Mouse (Mus musculus): Measurements from ENCODE around the gene Adgrg3. TPM values are rescaled to one million over a fixed set of nuclear protein-coding genes. Genes with fewer than 3 reads are reported as not detected.

Gene Adgrg3
- polyA plus RNA-seq, 1 experiment from 2014 or later: 0.95 TPM

DNA sequence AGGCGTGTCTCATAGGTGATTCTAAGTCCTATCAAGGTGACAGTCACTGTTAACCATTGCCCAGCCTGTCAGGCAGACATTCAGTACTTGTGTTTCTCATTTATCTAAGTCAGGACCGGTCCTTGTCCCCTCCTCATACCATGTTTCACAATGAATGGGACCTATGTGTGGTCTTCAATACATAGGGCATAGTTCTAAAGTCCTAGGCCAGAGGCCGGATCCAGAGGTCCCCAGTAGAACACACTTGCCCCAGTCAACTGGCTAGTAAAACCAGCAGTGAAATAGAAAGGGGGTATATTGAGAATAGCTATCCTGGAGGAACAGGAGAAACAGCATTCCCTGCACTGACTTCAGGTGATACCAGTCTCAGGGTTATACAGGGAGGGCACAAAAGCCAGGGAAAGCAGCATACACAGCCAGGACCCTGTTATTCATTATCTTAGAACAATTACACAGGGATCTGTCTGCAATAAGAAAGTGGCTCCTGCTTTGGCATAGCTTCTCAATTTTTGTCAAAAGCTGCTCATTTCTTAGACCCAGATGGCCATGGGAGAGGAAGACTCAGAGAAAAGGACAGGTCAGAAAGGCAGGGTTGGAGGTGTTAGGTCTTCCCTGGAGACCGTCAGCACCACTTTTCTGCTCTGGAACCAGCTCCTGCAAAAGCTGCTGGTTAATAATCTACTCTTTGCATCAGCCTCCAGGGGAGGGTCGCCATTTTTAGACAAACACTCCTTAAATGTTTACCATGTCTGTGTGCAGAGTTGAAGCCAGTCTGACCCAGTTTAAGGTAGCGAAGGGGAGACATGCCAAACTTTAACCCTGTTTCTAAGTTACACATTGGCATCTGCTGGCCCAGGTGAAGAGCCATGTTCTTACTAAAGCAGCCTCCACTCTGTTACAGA is 24.6 kb downstream of the Adgrg3 start:
- Histone ChIP-seq H3K9me3 (no peaks in the 10 kb centered on the region), H3K36me3 (no peaks in the 10 kb centered on the region), H3K9ac (no peak overlapping the region), H3K4me3 (no peak overlapping the region), H3K4me2 (no peak overlapping the region), H3K27ac (replicated peaks) (no peak overlapping the region), H3K4me1 (replicated peaks) (0 out of 2 replicates have a peak, but pooled peaks cover under 1% of the 10 kb centered on the region), H3K27me3 (no peaks in the 10 kb centered on the region)
- ATAC-seq (ENCODE audit: low FRiP score, low read depth): no peak
- WGBS: 74% methylated on average over 6 of the region's 6 CpGs

DNA sequence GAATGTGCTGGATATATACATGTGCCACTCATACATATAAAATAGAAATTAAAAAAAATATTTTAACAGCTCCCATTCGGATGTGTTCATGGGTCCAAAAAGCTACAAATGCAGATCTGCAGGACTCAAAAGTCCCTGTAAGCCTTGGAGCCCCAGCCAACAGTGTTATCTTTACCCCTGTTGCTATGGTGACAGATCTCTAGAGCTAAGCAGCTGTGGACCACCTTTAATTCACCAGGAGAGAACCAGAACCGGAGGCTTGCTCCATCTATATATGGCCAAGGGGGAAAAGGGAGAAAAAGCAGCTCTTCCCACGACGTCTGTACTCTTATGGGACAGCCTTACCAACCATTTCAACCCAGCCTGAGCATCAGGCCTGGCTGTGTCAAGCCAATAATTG is 27.3 kb downstream of the Adgrg3 start:
- 58% methylated on average over 4 of the region's 4 CpGs for WGBS
- no peak for ATAC-seq (ENCODE audit: low FRiP score, low read depth)
- Histone ChIP-seq H3K27me3 (no peaks in the 10 kb centered on the region), H3K36me3 (no peaks in the 10 kb centered on the region), H3K4me3 (no peak overlapping the region), H3K9me3 (no peaks in the 10 kb centered on the region), H3K4me2 (no peak overlapping the region), H3K27ac (replicated peaks) (no peak overlapping the region), H3K9ac (no peak overlapping the region), H3K4me1 (replicated peaks) (peaks cover 10% of the 10 kb centered on the region; the same call in 1 of the 2 replicates)

DNA sequence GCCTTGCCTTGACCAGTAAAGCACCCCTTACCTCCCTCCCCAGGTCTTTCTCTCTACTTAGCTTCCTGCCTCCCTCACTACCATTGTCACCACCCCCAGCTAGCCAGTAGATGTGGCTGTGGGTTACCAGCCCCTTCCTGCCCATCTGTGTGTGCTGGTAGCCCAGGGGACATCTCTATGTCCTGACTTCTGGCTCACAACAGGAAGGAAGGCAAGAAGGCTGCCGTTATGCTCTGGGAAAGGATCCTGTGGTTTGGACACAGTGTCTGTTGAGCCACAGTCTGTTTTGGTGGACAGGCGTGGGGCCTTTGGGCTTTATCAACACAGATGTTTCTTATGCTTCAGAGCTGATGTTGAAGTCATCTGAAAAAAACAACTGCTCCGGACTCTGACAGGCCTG is 29.5 kb downstream of the Adgrg3 start:
- ATAC-seq (ENCODE audit: low FRiP score, low read depth): no peak
- H3K4me3 ChIP-seq: no peak overlapping the region
- H3K27me3 ChIP-seq: no peaks in the 10 kb centered on the region
- H3K9me3 ChIP-seq: no peaks in the 10 kb centered on the region
- no peak overlapping the region for H3K9ac ChIP-seq
- WGBS: 83% methylated on average over 3 of the region's 3 CpGs
- peaks cover 10% of the 10 kb centered on the region; the same call in 1 of the 2 replicates for H3K4me1 ChIP-seq (replicated peaks)
- no peak overlapping the region for H3K4me2 ChIP-seq
- H3K27ac ChIP-seq (replicated peaks): no peak overlapping the region
- H3K36me3 ChIP-seq: no peaks in the 10 kb centered on the region

DNA sequence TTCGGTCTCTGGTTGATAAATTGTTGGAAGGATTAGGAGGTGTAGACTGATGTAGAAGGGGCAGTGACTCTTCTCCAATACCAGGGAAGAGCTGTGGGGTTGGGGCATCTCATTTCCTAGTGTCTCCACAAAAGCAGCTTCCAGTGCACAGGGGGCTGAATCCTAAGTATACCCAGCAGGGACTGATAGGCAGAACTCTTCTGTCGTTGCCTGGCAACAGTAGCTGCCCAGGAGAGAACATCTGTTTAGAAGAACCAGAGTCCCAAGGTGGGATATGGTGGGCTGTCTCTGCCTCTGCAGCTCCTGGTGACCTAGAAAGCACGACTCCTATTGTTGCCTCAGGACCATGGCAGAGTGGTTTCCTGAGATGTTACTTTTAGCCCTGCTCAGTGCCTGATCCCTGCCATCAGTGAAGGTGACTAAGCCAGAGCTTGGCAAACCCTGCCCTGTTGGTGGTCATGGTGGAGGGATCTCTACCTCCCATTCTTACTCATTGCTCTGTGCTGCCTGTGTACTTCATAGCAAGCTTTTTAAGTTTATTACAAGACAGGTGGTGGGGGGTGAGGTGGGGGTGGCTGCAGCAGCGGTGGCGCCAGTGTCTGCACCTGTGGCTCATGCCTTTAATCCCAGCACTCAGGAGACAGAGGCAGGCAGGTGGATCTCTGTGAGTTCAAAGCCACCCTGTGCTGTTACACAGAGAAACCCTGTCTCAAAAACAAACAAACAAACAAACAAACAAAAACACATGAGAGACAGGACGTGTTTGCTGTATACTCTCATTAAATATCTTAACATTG is 30.6 kb downstream of the Adgrg3 start:
- peak; percentile 72; the same call in 1 of the 2 replicates for ATAC-seq (ENCODE audit: low FRiP score, low read depth)
- Histone ChIP-seq H3K4me1 (replicated peaks) (peaks cover 10% of the 10 kb centered on the region; the same call in 1 of the 2 replicates), H3K36me3 (no peaks in the 10 kb centered on the region), H3K27me3 (no peaks in the 10 kb centered on the region), H3K9ac (no peak overlapping the region), H3K4me2 (no peak overlapping the region), H3K4me3 (no peak overlapping the region), H3K9me3 (no peaks in the 10 kb centered on the region), H3K27ac (replicated peaks) (no peak overlapping the region; the same call in 1 of the 2 replicates)
- WGBS: 68% methylated on average over 6 of the region's 6 CpGs

DNA sequence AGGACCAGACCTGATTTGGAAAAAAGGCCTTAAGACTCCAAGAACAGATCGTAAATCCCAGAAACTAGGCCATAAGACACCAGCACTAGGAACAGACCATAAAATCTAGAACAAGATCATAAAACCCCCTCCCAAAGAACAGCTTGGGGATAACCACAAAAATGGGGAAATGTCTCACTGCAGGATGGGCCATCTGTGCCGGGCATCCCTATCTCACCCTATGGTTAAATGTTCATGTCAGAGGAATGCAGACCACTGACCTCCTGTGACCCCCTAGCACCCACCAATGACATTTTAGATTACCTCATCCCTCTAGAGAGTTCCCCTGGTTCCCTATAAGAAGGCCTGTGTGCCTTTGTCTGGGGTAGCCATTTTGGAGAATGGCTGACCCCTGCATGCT is 32.1 kb downstream of the Adgrg3 start:
- 84% methylated on average over 2 of the region's 2 CpGs for WGBS
- no peak for ATAC-seq (ENCODE audit: low FRiP score, low read depth)
- H3K9ac ChIP-seq: no peak overlapping the region
- H3K4me3 ChIP-seq: no peak overlapping the region
- no peaks in the 10 kb centered on the region for H3K36me3 ChIP-seq
- H3K27me3 ChIP-seq: no peaks in the 10 kb centered on the region
- H3K4me1 ChIP-seq (replicated peaks): peaks cover 10% of the 10 kb centered on the region; the same call in 1 of the 2 replicates
- H3K27ac ChIP-seq (replicated peaks): no peak overlapping the region
- H3K4me2 ChIP-seq: no peak overlapping the region
- H3K9me3 ChIP-seq: no peaks in the 10 kb centered on the region

DNA sequence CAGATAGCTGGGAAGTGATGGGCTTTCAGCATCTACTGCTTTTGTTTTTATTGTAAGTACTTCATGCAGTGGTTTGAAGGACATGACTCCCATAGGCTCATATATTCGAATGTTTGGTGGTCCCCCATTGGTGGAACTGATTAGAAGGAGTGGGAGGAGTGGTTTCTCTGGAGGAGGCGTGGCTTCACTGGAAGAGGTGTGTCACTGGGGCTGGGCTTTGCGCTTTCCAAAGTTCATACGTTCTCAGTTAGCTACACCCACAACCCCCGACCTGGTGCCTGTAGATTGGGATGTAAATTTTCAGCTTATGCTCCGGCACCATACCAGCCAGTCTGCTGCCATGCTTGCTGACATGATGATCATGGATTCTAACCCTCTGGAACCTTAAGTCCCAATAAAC is 36.9 kb downstream of the Adgrg3 start:
- Histone ChIP-seq H3K27ac (replicated peaks) (no peak overlapping the region), H3K9me3 (no peaks in the 10 kb centered on the region), H3K9ac (no peak overlapping the region), H3K27me3 (no peaks in the 10 kb centered on the region), H3K4me3 (no peak overlapping the region), H3K36me3 (no peaks in the 10 kb centered on the region), H3K4me2 (no peak overlapping the region), H3K4me1 (replicated peaks) (0 out of 2 replicates have a peak, but pooled peaks cover 3% of the 10 kb centered on the region)
- ATAC-seq (ENCODE audit: low FRiP score, low read depth): peak; percentile 44; the same call in 1 of the 2 replicates
- 68% methylated on average over 6 of the region's 6 CpGs for whole genome bisulfite sequencing

DNA sequence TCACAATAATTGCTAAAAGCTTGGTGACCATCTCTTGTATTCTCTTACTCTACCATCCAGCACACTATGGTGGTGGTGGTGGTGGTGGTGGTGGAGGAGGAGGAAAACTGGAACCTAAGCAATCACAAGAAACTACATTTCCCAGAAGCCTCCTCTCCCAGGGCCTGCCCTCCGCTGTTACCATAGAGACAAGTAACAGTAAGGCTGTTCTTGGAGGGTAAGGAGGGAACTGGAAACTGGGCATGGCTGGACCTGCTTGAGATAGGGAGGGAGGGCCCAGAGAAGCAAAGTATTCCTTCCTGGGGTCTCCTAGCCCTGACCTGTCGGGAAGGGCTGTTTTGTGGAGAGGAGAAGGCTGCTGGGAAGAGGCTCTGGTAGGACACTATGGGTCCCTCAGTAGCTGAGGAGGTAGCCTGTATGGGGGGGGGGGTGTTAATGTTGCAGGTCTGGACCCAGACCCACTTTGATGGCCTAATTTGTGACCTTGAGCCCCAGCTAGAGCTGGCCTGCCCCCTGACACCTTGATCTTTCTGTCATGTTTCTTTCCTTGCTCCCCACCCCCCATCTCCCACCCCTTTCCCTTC is 37.5 kb downstream of the Adgrg3 start, which contains the start of gene Drc7:
Drc7 (plus strand) TSS at position 177 of the 584 bp plus-strand sequence.
- peak; percentile 85 for ATAC-seq (ENCODE audit: low FRiP score, low read depth)
- H3K4me3 ChIP-seq: no peak within 1 kb of the TSS
- H3K27ac ChIP-seq (replicated peaks): no peak within 1 kb of the TSS
- H3K4me1 ChIP-seq (replicated peaks): 0 out of 2 replicates have a peak, but pooled peaks cover 3% of the 10 kb centered on the region
- H3K36me3 ChIP-seq: no peaks in the 10 kb centered on the region
- WGBS: 21% methylated on average over 2 of the region's 2 CpGs
- no peak within 1 kb of the TSS for H3K9ac ChIP-seq
- H3K4me2 ChIP-seq: peak within 1 kb of the TSS; percentile 35; the same call in 1 of the 2 replicates
- H3K9me3 ChIP-seq: no peaks in the 10 kb centered on the region
- no peaks in the 10 kb centered on the region for H3K27me3 ChIP-seq

DNA sequence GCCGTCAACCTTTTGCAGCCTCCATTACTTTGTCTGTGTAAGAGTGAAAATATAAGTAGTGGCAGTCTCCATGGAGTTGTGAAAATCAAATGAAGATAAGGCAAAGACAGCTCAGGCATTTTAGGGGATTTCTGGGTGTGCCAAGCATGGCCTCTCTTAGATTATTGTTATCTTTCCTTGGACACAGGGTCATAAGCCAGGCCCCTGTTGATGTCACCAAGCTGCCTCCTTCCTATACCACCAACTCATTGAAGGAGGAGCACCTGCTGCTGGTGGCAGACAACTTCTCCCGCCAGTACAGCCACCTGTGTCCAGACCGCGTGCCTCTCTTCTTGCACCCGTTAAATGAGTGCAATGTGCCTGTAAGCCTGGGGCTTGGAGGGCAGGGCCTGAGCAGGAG is 38.9 kb downstream of the Adgrg3 start:
- Histone ChIP-seq H3K27me3 (no peaks in the 10 kb centered on the region), H3K4me1 (replicated peaks) (0 out of 2 replicates have a peak, but pooled peaks cover 3% of the 10 kb centered on the region), H3K9ac (no peak overlapping the region), H3K27ac (replicated peaks) (no peak overlapping the region), H3K4me2 (no peak overlapping the region), H3K9me3 (no peaks in the 10 kb centered on the region), H3K4me3 (no peak overlapping the region), H3K36me3 (no peaks in the 10 kb centered on the region)
- ATAC-seq (ENCODE audit: low FRiP score, low read depth): no peak
- WGBS: 89% methylated on average over 5 of the region's 5 CpGs

DNA sequence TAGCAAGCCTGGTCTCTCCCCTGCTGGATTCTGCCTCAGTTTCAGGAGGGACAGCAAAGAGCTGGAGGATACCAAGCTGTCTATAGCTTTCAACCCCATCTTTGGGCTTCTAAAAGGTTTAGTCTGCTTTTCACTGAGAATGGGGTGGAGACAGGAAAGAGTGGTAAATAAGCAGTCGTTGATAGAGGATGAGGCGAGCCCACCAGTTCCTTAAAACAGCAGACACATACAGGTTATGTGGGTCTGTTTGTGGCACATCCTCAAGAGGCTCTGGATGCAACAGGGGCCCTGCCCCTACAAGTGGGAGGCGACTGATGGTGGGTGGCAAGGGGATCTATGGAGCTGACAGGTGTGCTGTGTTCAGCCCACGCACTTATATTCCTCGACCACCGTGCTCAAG is 41.2 kb downstream of the Adgrg3 start:
- Histone ChIP-seq H3K4me3 (no peak overlapping the region), H3K9me3 (no peaks in the 10 kb centered on the region), H3K36me3 (no peaks in the 10 kb centered on the region), H3K4me2 (no peak overlapping the region), H3K9ac (no peak overlapping the region), H3K27me3 (no peaks in the 10 kb centered on the region), H3K4me1 (replicated peaks) (0 out of 2 replicates have a peak, but pooled peaks cover 3% of the 10 kb centered on the region), H3K27ac (replicated peaks) (no peak overlapping the region)
- WGBS: 86% methylated on average over 6 of the region's 6 CpGs
- ATAC-seq (ENCODE audit: low FRiP score, low read depth): no peak

DNA sequence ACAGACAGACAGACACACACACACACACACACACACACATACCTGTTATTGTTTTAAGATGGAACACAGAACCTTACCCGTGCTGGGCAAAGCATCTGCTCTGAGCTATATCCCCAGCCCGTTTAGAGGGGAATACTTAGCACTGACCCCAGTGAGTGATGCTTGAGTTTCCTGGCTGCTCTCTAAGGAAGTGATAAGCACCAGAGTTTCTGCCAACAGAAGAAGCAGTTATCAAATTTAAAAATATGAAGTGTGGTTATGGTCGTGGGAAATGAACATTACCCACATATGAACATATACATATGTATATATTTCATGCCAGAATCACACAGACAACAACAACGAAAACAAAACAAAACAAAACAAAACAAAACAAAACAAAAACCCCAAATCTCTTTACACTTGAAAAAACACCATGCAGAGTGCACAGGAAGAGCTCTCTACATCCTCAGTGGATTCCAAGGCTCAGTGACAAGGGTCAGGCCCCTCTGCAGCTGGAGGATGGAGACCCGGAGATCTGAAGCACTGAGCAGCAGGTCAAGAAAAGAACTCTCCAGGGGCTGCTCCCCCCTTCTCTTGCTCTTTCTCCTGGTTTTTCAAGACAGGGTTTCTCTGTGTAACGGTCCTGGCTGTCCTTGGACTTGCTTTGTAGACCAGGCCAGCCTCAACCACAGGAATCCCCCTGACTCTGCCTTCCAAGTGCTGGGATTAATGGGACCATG is 42.5 kb downstream of the Adgrg3 start:
- Histone ChIP-seq H3K4me1 (replicated peaks) (0 out of 2 replicates have a peak, but pooled peaks cover 2% of the 10 kb centered on the region), H3K27me3 (no peaks in the 10 kb centered on the region), H3K9me3 (no peaks in the 10 kb centered on the region), H3K36me3 (no peaks in the 10 kb centered on the region), H3K4me3 (no peak overlapping the region), H3K9ac (no peak overlapping the region), H3K27ac (replicated peaks) (no peak overlapping the region), H3K4me2 (no peak overlapping the region)
- WGBS: 68% methylated on average over 6 of the region's 6 CpGs
- ATAC-seq (ENCODE audit: low FRiP score, low read depth): no peak

DNA sequence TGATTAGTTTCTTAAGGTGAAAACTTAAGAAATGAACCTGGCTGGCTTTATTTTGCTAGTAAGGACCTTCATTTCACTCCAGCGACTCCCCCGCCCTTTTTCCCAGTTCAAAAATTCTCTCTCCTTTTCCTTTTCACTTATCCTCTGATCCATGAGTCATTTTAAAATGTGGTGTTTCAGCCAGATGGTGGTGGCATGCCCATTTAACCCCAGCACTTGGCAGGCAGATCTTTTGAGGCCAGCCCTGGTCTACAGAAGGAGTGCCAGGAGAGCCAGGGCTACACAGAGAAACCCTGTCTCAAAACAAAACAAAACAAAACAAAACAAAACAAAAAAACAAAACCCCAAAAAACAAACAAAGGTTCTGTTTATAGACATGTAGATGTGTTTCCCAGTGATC is 47.0 kb downstream of the Adgrg3 start:
- ATAC-seq (ENCODE audit: low FRiP score, low read depth): no peak
- 89% methylated on average over 2 of the region's 2 CpGs for WGBS
- H3K27me3 ChIP-seq: no peaks in the 10 kb centered on the region
- no peaks in the 10 kb centered on the region for H3K9me3 ChIP-seq
- no peaks in the 10 kb centered on the region for H3K36me3 ChIP-seq
- no peaks in the 10 kb centered on the region for H3K4me1 ChIP-seq (replicated peaks)
- no peak overlapping the region for H3K4me3 ChIP-seq
- no peak overlapping the region for H3K9ac ChIP-seq
- H3K27ac ChIP-seq (replicated peaks): no peak overlapping the region
- no peak overlapping the region for H3K4me2 ChIP-seq

Measured in hindbrain, embryonic 15.5 days (tissue).